Mouse (Mus musculus): ENCODE measurements at regions not wholly inside any gene's neighbourhood (a gene's known extent, or its start where the extent isn't known, plus 50 kb on each side); places are given as distances from the start of the nearest gene placed in this dataset.
A peak's percentile ranks its signal among the peaks of the same experiment; 100 is the strongest.

DNA sequence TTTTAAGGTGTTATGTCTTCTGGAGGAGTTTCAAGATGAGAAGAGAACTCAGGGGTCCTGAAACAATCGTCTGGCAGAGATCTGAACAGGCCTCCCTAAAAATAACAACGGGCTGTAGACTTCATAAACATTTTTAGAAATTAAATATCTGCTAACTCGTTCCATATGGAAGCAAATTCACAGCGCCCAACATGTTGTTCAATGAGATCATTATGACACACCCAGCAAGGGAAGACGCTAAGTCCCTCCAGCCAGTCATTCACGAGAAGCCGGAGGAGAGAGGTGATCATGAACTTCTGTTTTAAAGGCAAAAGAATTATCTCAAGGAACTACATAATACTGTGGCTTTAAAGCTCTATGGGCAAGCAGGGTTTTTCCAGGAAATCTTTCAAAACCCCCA lies 334.8 kb downstream of the Efna5 start:
- DNase-seq (ENCODE audit: low spot score) = no peak

DNA sequence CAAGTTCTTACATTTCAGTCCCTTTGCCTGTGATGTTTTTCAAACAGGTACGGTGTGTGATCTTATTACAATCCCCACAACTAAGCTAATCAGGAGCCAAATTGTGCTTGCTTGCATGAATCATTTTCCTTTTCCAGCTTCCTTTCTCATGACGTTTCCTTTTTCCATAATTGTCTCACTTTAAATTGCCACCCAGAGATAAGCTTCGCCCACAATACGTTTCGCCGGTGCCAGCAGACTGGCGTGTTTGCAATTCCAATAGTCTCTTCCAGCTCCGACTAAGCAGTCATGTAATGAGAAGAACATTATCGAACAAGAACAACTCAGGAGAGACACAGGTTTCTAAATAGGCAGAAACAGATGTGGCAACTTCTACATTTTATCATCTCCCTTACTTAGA lies 335.8 kb downstream of the Efna5 start:
- DNase-seq (ENCODE audit: low spot score) = no peak

- no peak for DNase-seq (ENCODE audit: low spot score)
Measured at GRCm38 (mm10) chr17:62543056-62543975, 337.8 kb downstream of the Efna5 start.

DNA sequence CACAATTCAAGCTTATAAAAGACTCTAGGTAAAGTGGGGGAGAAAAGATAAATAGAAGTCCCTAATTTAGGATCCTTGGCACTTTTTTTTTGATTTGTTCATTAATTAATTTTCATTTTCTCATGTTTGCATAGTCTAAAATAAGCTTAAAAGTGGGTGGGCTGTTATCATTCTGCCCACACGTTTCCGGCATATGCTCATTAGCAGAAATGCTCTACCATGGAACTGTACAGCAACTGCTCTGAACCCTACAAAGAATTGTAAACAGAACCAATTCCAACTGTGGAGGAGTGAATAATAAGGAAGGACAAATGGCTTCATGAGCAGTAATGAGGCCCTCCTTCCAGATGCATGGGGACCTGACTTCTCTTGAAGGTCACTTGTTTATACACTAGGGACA lies 351.2 kb downstream of the Efna5 start:
- no peak for DNase-seq (ENCODE audit: low spot score)

DNA sequence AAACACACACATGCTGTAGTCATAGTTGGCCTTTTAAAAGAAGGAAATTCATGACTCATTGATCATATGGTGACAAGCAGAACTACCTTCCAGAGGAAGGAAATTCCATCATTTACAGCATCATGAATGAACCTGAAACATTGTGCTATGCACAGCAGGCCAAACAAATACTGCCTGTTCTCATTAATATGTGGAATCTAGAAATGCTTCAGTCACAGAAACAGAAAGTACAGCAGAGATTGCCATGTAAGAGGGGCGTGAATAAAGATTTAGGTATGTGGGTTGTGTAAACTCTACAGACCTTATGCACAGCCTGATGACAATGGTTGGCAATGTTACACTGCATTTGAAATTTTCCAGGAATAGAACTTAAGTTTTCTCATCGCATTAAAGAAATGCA lies 353.6 kb downstream of the Efna5 start:
- no peak for DNase-seq (ENCODE audit: low spot score)

GRCm38 (mm10) chr17:62513635-62514034 lies 367.5 kb downstream of the Efna5 start:
- DNase-seq (ENCODE audit: low spot score) = no peak

DNA sequence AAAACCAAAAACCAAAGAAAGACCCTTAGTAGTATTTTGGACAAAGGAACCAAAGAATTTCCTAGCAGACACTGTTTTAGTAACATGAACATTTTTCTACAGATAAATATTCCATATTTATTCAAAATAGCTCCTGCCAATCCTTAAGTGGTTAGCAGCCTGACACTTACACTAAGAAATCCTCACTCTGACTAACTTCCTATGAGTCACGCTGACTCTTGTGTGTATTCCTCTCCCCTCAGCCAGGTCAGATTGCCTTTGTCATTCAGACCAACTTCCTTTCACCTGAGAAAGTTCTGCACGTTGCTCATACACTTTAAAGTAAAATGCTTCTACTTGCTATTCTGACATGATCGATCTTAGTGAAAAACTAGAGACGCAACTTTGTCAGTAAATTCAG lies 370.9 kb downstream of the Efna5 start:
- DNase-seq (ENCODE audit: low spot score) = no peak

- no peak for DNase-seq (ENCODE audit: low spot score)
Measured at GRCm38 (mm10) chr17:62507766-62508485, 373.2 kb downstream of the Efna5 start.

DNA sequence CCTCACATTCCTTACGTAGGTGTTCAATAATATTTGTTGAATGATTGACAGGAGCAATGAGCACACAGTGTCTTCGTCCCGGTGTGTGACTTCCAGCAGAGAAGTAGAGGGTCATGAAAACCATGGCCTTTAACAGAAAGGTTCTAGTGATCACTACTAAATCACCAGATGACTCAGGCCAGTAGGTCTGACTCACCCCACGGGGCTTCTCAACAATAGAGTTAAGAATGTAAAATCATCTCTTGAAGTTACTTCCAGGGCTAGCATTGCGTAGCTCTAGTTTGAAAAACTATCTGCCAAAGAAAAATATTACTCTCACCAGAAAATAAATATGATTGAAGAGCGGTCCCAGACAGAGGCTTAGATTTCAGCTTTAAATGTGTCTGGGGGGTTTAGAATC lies 376.4 kb downstream of the Efna5 start:
- DNase-seq (ENCODE audit: low spot score) = no peak

DNA sequence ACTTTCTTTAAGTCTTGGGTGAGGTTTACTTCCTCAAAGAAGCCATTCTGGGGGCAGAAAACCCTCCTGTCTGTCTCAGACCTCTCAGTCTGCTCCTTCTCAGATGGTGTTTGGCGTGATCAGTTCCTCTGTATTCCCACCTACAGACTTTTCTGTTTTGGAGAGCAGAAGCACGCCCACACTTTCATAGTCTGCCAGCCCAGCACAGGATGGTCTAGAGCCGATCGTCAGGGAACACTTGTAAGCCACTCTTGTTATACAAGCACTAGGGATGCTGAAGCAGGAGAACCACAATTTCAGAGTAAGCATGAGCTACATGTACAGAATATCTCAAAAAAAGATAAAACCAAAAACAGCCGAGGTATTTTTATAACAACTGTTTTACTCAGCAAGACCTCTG lies 410.4 kb downstream of the Efna5 start:
- no peak for DNase-seq (ENCODE audit: low spot score)

- DNase-seq (ENCODE audit: low spot score) = no peak
Measured at GRCm38 (mm10) chr17:62469367-62469766, 411.8 kb downstream of the Efna5 start.

DNA sequence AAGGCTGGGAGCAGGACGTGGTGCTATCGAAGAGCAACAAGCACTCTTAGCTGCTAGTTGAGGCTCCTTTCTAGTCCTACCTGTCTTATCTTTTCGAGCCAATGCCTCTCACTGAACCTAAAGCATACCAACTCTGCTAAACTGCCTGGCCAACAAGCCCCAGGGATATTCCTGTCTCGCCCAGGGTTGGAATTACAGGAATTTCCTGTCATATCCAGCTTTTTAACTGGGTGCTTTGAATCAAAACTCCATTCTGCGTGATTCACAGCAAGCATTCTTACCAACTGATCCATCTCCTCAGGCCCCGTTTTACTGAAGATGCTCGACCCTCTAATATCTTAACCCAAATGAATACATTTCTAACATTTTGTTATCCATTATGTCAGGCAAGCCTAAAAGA lies 412.3 kb downstream of the Efna5 start:
- DNase-seq (ENCODE audit: low spot score) = no peak

DNA sequence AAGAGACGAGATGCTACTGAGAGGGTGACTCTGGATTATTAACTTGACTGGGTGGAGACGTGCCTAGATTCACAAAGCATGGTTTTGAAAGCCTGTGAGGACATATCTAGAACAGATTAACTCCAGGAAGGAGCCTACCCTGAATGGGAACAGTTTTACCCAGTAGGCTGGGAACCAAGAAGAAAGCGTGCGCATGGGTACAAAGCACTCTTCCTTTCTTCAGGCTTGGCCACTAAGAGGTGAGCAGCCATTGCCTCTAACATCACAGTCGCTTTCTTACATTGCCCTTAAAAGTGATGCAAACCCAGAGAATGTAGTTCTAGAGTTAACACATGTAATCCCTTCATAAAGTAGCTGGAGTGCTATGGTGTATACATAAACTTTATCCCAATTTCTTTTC lies 414.0 kb downstream of the Efna5 start:
- no peak for DNase-seq (ENCODE audit: low spot score)

GRCm38 (mm10) chr17:62464994-62465393 lies 416.1 kb downstream of the Efna5 start:
- no peak for DNase-seq (ENCODE audit: low spot score)

GRCm38 (mm10) chr17:62464228-62464627 lies 416.9 kb downstream of the Efna5 start:
- no peak for DNase-seq (ENCODE audit: low spot score)

DNA sequence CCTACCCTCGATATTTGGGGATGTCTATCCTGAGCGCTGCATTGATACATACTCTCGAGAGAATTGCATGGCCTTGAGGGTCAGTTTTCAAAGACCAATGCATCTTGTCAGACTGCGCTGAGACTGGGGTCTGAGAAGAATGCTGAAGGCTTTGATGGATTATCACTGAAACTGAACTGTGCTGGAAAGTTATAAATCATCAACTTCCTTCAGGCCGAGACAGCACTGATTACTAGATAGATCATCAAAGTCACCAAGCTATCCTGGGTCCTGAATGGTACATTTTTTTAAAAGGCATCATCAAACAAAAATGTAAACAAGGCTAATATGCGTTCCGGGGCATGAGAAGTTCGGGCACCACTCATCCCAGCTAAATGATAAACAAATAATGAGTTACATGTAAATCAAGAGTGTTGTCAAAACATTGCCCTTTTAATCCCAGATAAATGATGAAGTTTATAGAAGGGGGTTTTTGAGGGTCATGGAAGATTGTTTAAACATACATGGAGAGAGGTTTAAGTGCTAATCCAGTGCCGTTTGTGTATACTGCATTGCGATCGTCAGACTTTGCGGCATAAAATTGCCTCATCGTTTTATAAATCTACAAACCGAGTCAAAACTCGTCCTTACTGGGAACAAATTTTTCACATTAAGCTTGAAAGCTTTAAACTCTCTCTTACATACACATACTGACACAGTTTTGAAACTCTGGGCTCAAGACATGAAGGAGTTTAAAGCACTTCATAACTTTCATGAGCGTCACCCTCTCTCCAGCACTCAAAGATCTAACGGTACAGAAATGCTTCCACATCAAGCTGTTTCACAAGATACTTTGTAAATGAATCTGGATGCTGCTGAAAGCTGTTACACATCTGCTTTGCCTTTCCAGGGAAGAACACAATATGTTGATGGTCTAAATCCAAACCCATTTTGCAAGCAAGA lies 419.5 kb downstream of the Efna5 start:
- no peak for DNase-seq (ENCODE audit: low spot score)

GRCm38 (mm10) chr17:62458964-62459363 lies 422.2 kb downstream of the Efna5 start:
- peak; percentile 57 for DNase-seq (ENCODE audit: low spot score)

DNA sequence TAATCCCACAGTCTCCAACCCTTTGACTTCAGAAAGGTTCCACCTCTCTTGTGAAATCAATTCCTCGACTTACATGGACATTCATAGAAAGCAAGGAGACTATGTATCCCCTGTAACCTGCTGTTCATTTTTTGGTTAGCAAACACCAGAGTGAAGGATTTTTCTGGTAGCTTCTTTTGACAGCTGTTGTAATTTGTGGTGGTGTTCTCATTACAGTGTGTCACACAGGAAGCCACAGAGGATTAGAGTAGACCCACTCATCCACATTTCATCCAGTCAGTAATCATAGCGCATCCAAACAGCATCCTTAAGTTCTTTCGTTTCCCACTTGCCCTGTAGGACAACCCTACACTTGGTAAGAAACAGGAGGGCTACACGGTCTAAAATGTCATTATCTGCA lies 443.1 kb downstream of the Efna5 start:
- DNase-seq (ENCODE audit: low spot score) = no peak

- DNase-seq (ENCODE audit: low spot score) = no peak
Measured at GRCm38 (mm10) chr17:62436044-62436443, 445.1 kb downstream of the Efna5 start.

- DNase-seq (ENCODE audit: low spot score) = no peak
Measured at GRCm38 (mm10) chr17:62423476-62424385, 457.4 kb downstream of the Efna5 start.

DNA sequence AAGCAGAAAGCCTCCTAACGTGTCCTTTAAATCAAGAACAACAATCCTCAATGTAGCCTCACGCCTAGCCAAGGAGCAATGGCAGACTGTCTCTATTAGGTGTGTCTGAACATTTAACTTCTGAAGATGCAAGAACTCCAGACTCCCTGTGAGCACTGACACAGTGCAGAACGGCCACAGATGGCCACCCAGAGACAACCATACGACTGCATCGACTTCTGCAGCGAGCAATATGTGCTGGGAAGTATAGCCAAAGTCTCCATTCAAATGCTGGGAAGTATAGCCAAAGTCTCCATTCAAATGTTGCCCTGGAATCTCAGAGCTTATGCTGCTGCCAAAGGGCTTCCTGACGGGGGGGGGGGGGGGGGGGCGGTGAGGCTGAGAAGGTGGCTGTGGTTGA lies 463.5 kb downstream of the Efna5 start:
- no peak for DNase-seq (ENCODE audit: low spot score)

Data from testis, postnatal 14 days (tissue).